Mouse (Mus musculus) gastrocnemius, adult 8-10 months (tissue): ENCODE results near the gene Exosc3. TPM values are rescaled to one million over a fixed set of nuclear protein-coding genes. Genes with fewer than 3 reads are reported as not detected.

Experiments used
- DNase-seq, 2 experiments: peaks; one replicate each; pipeline ENCODE4 v3.0.0; 2022; ENCODE audit warnings: low spot score in 2 of 2
- total RNA-seq, 4 experiments: library from RNA; stranded (reverse); gene quantifications; 2 replicates each; pipeline ENCODE4 v1.2.4; 2022

Gene Exosc3
- total RNA-seq, 4 experiments from 2014 or later = 11.7 to 15.8 (median 12.8) TPM

DNA sequence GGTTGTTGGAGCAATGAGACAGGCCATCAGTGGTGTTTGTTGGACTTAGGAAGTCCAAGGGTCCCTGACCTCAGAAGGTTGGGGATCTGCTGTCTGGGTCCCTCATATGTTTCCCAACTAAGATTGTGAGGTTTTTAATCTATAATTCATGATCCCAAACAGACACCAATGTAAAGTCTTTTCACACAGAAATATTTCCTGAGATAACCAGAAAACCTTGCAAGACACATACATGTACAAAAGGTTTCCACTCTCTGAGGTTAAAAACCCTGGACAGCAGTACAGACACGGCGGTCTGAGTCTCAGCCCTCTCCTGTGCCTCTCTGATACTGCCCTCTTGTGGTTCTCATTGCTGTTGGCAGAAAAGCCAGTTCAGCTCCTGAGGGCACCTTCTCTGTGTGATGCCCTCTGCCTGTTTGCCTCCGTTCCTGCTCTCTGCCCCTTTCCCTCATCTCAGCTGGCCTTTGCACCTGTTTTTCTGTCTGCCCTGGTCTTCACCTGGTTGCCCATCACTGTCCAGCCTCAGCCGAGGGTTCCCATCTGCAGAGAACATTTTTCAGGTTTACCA is 62.5 kb downstream of the Exosc3 start:
- peak in 1 of 2 experiments; percentile 22 for DNase-seq

DNA sequence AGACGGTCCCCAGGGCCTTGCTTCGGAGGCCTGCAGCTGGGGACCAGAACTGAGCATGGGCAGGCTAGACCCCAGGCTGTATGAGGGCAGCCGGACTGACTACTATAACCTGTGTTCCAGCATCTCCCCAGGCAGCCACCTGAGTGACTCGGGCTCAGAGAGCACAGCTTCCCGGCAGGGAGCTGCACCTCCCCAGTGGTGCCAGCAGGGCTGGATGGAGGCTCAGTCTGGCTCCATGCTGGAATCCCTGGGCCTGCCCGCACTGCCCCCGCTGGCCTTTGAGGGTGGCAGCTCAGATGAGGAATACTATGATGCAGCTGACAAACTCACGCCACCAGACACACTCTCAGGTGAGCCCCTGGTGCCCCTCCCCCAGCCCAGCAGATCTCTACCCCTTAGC is 63.2 kb downstream of the Exosc3 start:
- no peak for DNase-seq

DNA sequence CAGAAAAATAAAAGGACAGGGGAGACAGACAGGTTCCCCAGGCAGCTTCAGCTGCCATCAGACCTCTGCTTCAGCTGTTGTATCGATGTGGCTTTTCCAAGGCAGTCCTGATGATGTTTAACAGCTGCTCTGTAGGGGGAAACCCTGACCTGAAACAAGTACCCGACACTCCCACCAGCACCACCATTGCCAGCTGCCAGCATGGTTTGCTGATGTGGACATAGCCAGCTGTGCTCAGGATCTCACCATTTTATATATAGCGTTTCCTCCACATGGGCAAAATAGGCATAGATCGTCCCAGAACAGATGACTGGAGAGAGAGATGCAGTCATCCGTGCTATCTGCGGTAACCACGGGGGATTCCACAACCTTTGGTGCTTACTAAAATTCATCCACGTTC is 66.8 kb downstream of the Exosc3 start:
- DNase-seq = no peak

DNA sequence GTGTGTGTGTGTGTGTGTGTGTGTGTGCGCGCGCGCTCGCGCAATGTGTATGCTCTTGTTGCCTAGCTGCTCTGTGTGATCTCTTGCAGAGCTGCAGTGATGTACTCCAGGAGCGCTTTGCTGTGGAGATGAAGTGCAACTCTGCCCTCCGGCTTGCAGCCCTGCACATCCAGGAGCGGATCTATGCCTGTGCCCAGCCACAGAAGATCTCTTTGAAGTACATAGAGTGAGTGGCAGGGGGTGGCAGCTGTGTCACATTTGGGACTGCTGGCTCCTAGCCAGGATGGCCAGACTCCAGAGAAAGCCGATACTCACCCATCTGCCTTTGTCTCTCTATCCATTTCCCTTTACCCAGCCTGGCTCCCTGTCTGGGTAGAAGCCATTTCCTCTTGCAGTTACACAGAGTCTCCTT is 71.5 kb downstream of the Exosc3 start:
- DNase-seq = no peak

DNA sequence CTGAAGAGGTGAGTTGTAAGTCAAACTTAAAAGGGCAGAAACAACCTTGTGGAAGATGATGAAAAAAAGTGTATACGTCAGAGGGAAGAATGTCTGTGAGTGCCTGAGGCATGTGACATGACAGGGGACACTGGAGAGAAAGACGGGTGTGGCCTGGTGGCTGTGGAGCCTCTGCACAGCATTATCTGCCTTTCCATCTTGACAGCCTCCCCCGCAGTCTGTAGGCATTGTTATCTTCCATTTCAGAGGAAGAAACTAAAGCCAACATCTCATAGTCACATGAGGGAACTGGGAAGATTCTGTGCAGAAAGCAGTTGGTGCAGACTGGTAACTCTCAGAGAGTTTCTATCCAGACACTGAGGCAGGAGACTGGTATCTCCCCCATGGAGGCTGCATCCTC is 74.6 kb downstream of the Exosc3 start:
- no peak for DNase-seq

Other genes starting within 250 kb of the Exosc3 start
- gene Tomm5, start 234.6 kb downstream of the Exosc3 start, total RNA-seq = 10 to 100 TPM; 67.7 to 76.8 (median 68.6) TPM
- gene Frmpd1, start 157.9 kb downstream of the Exosc3 start, total RNA-seq = under 1 TPM in 1 of 4 experiments, not detected in 3; 0.04 TPM
- 1 to 10 TPM; 4.5 to 7.3 (median 4.6) TPM for gene Trmt10b, start 45.6 kb downstream of the Exosc3 start, total RNA-seq
- gene Dcaf10, start 631 bp downstream of the Exosc3 start, total RNA-seq = 10 to 100 TPM in 2 of 4 experiments, 1 to 10 TPM in 2; 8.3 to 10.5 (median 9.8) TPM
- gene Slc25a51, start 66.0 kb upstream of the Exosc3 start, total RNA-seq = 100 to 1,000 TPM in 2 of 4 experiments, 10 to 100 TPM in 2; 95.3 to 112 (median 98.9) TPM
- gene Shb, start 189.7 kb upstream of the Exosc3 start, total RNA-seq = 1 to 10 TPM; 4.1 to 8.8 (median 6.6) TPM